Mouse (Mus musculus) heart, embryonic 12.5 days (tissue): Measurements from ENCODE around the gene Gm3448. TPM values are rescaled to one million over a fixed set of nuclear protein-coding genes. Genes with fewer than 3 reads are reported as not detected.
"Not testable (repeated sequence)": the region's sequence is repeated elsewhere in the genome, so short reads cannot be mapped to it uniquely, and the experiment has no call there.

Experiments used
- ATAC-seq: fragments of 200-750 bp; cut with Nextera tagmentation; 2 replicates; pipeline ENCODE4 v1.8.0; 2017; ENCODE audit warnings: moderate TSS enrichment, moderate library complexity; ENCODE audit not compliant: insufficient number of reproducible peaks, low FRiP score
- H3K27ac ChIP-seq: fragments of 300-500 bp; sonication (generic); 2 replicates; pipeline ENCODE4 v1.5.1; 2016; ENCODE audit warnings: mild to moderate bottlenecking, moderate library complexity; ENCODE audit not compliant: poor library complexity, severe bottlenecking
- H3K27me3 ChIP-seq: fragments of 300-500 bp; sonication (generic); replicated peaks from 2 replicates; pipeline ENCODE4 v1.6.1; 2016; ENCODE audit warnings: mild to moderate bottlenecking, moderate library complexity
- H3K36me3 ChIP-seq: fragments of 300-500 bp; sonication (generic); 2 replicates; pipeline ENCODE4 v1.6.1; 2016; ENCODE audit warnings: mild to moderate bottlenecking, moderate library complexity
- H3K4me1 ChIP-seq: fragments of 300-500 bp; sonication (generic); replicated peaks from 2 replicates; pipeline ENCODE4 v1.6.1; 2016; ENCODE audit warnings: mild to moderate bottlenecking
- H3K4me2 ChIP-seq: fragments of 300-500 bp; sonication (generic); 2 replicates; pipeline ENCODE4 v1.6.1; 2016; ENCODE audit warnings: mild to moderate bottlenecking, moderate library complexity
- H3K4me3 ChIP-seq: fragments of 300-500 bp; sonication (generic); 2 replicates; pipeline ENCODE4 v1.5.1; 2016; ENCODE audit warnings: mild to moderate bottlenecking
- H3K9ac ChIP-seq: fragments of 300-500 bp; sonication (generic); 2 replicates; pipeline ENCODE4 v1.6.1; 2016; ENCODE audit warnings: mild to moderate bottlenecking, moderate library complexity
- H3K9me3 ChIP-seq: fragments of 300-500 bp; sonication (generic); replicated peaks from 2 replicates; pipeline ENCODE4 v1.6.1; 2016; ENCODE audit warnings: mild to moderate bottlenecking, moderate library complexity
- WGBS: fragments of 180-500 bp; shearing (Covaris S2); methylation state at CpG from one replicate; pipeline ENCODE4 v1.1.7; 2016; 5-methylcytosine and 5-hydroxymethylcytosine counted together
- polyA plus RNA-seq: library from polyadenylated mRNA; unstranded; fragments of >200 nt; fragmentation: Nextera tagmentation; extraction: Ambion mirVana; gene quantifications from 2 replicates; pipeline ENCODE4 v1.2.1, GENCODE M21; 2016

Gene Gm3448
- polyA plus RNA-seq, 1 experiment from 2014 or later: 2.4 TPM

DNA sequence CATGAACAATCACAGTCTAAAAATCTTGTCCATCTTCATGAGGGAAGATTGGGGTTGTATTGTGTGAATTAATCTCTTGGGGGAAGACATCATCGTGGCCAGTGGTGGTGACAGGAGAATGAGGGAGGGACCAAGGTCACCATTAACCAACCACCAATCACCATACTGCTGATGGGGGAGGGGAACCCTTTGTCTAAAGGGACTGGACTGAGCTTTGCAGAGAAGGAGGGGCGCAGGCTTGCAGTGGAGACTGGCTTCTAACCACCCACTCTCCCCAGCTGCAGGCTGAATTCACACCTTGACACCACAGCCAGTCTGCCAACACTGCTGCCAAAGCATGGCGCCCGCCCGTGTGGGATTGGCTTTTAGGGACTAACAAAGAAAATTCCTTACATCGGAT is 24.7 kb upstream of the Gm3448 start:
- Histone ChIP-seq H3K4me3 (no peak overlapping the region), H3K4me1 (peaks cover 31% of the 10 kb centered on the region), H3K9me3 (no peaks in the 10 kb centered on the region), H3K36me3 (peaks cover 20% of the 10 kb centered on the region), H3K27ac (no peak overlapping the region), H3K4me2 (0 out of 2 replicates have a peak overlapping the region, but pooled peaks have one; percentile 3), H3K27me3 (peaks cover 23% of the 10 kb centered on the region; the same call in 1 of the 2 replicates), H3K9ac (no peak overlapping the region)
- 50% methylated on average over 6 of the region's 6 CpGs for WGBS
- ATAC-seq: peak; percentile 31; the same call in 1 of the 2 replicates

DNA sequence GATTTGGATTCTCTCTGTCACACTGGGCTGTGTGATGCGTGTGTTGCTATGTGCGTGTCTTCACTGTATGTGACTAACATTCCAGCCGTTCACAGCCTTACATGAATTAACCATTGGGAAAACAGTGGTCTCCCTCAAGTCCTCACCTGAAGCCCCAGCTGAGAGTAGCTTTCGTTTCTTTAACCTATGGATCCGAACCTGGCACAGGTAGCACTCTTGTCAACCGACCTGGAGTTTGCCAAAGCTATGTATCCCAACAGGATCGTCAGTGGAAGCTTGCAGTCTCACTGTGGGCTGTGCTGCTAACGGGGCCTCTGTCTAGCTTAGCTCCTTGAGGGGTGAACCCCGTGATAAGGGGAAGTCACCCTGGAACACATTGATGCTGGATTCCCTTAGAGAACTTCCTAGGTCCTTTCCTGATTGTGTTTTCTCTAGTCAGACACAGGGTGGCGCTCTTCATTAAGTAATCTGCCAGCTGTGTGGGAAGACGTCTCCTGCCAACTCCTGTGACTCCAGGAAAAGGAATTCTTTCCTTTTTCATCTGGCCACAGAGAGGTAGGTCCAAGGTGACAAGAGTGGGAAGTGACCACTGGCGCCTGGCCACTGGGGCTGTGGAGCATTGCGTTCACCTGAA is 24.2 kb upstream of the Gm3448 start:
- peaks cover 20% of the 10 kb centered on the region for H3K36me3 ChIP-seq
- no peak overlapping the region for H3K27ac ChIP-seq
- no peaks in the 10 kb centered on the region for H3K9me3 ChIP-seq
- 0 out of 2 replicates have a peak overlapping the region, but pooled peaks have one; percentile 3 for H3K4me2 ChIP-seq
- H3K27me3 ChIP-seq: peaks cover 24% of the 10 kb centered on the region
- peaks cover 31% of the 10 kb centered on the region for H3K4me1 ChIP-seq
- no peak overlapping the region for H3K9ac ChIP-seq
- H3K4me3 ChIP-seq: no peak overlapping the region
- WGBS: 42% methylated on average over 13 of the region's 13 CpGs
- ATAC-seq: peak; percentile 51; the same call in 1 of the 2 replicates

DNA sequence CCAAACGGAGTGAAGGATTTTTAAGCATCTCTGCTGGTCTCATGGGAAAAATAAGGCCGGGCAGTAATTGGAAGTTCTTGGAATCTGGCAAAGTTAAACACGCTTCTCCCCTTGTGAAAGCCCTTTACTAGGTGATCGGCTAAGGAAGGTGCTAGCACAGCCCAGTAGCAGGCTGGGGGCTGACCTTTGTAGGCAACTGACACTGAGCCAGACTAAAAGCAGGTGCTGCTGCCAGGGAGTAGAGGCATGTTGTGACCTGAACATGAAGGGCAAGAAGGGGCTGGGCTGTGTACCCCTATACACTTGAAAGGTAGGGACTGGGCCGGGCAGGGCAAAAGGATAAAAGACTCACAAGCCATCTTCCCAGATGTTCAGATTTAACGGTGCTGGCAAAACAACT is 19.0 kb upstream of the Gm3448 start:
- H3K4me1 ChIP-seq: peaks cover 26% of the 10 kb centered on the region
- no peak for ATAC-seq
- H3K4me2 ChIP-seq: no peak overlapping the region
- no peak overlapping the region for H3K4me3 ChIP-seq
- H3K36me3 ChIP-seq: peaks cover 42% of the 10 kb centered on the region
- peaks cover 45% of the 10 kb centered on the region for H3K27me3 ChIP-seq
- H3K9ac ChIP-seq: no peak overlapping the region
- H3K9me3 ChIP-seq: no peaks in the 10 kb centered on the region
- no peak overlapping the region for H3K27ac ChIP-seq
- WGBS: 89% methylated on average over 6 of the region's 6 CpGs

- Histone ChIP-seq H3K4me2 (no peak overlapping the region), H3K36me3 (peaks cover 46% of the 10 kb centered on the region), H3K9ac (no peak overlapping the region), H3K9me3 (no peaks in the 10 kb centered on the region), H3K4me3 (no peak overlapping the region), H3K4me1 (peaks cover 26% of the 10 kb centered on the region), H3K27me3 (peaks cover 48% of the 10 kb centered on the region), H3K27ac (no peak overlapping the region)
- WGBS: 93% methylated on average over 14 of the region's 14 CpGs
- ATAC-seq: no peak
These were observed 18.3 kb upstream of the Gm3448 start for GRCm38 (mm10) chr17:15059646-15060045.

GRCm38 (mm10) chr17:15058161-15058591 is 16.8 kb upstream of the Gm3448 start:
- Histone ChIP-seq H3K4me2 (peak overlapping the region; percentile 38; the same call in 1 of the 2 replicates), H3K9ac (no peak overlapping the region), H3K9me3 (no peaks in the 10 kb centered on the region), H3K4me1 (peaks cover 26% of the 10 kb centered on the region), H3K27ac (peak overlapping the region; percentile 80), H3K27me3 (peaks cover 43% of the 10 kb centered on the region), H3K36me3 (peaks cover 43% of the 10 kb centered on the region), H3K4me3 (no peak overlapping the region)
- ATAC-seq: peak; percentile 89
- WGBS: 32% methylated on average over 5 of the region's 5 CpGs

DNA sequence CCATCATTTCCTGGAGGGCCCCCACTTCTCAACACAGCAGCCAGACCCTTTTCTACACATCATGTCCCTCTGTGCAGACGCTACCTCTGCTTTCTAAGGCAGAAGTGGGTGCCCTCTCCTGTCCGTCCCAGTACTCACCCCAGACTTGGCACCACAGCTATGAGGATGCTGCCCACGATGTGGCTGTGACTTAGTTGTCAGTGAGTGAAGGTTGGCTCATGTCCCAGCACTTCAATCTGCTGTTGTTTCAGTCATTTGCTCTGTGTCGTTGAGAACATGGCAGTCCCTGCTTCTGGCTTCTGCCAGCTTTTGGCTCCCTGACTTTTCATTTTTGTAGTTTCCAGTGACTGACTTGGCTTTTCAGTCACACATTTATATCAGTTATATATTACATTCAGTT is 14.6 kb upstream of the Gm3448 start:
- ATAC-seq: no peak
- no peak overlapping the region for H3K9ac ChIP-seq
- H3K36me3 ChIP-seq: peaks cover 26% of the 10 kb centered on the region
- 69% methylated on average over 4 of the region's 4 CpGs for WGBS
- H3K27me3 ChIP-seq: peaks cover 25% of the 10 kb centered on the region
- no peaks in the 10 kb centered on the region for H3K9me3 ChIP-seq
- no peak overlapping the region for H3K4me3 ChIP-seq
- H3K4me2 ChIP-seq: no peak overlapping the region
- H3K27ac ChIP-seq: no peak overlapping the region
- H3K4me1 ChIP-seq: peaks cover 26% of the 10 kb centered on the region

GRCm38 (mm10) chr17:15053829-15054200 is 12.5 kb upstream of the Gm3448 start:
- H3K4me2 ChIP-seq, H3K27ac ChIP-seq, H3K9me3 ChIP-seq, ATAC-seq, H3K9ac ChIP-seq, H3K4me3 ChIP-seq: not testable (repeated sequence)
- Histone ChIP-seq H3K36me3 (peaks cover 13% of the 10 kb centered on the region), H3K27me3 (peaks cover 14% of the 10 kb centered on the region), H3K4me1 (peaks cover 18% of the 10 kb centered on the region)
- WGBS: 92% methylated on average over 13 of the region's 13 CpGs

DNA sequence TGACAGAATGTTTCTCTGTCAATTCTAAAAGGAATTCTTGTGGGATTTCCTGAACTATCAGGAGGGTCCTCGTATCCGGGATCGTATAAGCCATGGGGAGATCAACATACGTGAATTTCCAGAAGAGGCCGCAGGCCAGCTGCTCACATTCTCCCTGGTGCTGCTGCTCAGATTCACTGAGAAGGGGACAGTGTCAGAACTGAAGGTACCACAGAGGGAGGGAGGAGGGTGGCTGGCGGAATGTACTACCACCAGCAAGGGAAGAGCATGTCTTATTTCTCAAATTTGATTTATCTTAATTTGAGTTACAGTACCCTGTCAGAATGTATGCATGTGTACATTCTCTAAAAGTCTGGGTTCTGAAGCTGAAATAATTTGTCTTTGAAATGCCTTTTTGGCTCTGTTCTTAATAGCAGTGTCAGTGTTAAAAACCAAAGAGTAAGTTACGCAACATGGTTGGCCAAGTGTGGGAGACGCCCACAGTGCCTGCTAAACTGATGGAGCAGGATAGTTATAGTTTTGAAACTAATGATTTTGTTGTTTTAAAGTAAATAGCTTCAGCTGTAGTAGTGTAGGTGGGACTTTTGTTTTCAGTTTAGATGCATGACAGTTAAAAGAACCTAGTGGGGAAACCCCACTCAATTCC is 12.0 kb upstream of the Gm3448 start:
- H3K27me3 ChIP-seq: peaks cover 14% of the 10 kb centered on the region

DNA sequence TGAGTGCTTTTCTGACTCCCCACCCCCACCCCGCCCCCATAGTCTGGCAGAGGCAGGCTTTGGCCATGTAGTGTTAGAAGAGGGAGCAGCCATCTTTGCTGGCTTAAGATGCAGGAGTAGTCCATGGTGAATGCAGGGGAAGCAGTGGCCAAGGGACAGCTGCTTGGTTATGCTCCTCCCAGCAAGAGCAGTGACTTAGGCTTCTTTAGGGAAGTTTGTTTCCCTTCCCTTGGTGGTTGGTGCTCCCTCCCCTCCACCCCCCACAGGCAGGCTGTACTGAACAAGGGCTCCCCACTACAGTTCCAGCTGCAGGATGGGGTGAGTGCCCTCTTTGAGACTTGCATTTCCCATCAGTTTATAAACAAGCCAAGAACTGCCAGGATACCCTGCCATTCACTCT is 11.4 kb upstream of the Gm3448 start:
- H3K27ac ChIP-seq: not testable (repeated sequence)

More for the DNA sequence above, 12.0 kb upstream of the Gm3448 start:
- not testable (repeated sequence) for H3K4me3 ChIP-seq, H3K9ac ChIP-seq, H3K4me2 ChIP-seq, H3K9me3 ChIP-seq, ATAC-seq, H3K27ac ChIP-seq
- Histone ChIP-seq H3K4me1 (peaks cover 14% of the 10 kb centered on the region), H3K36me3 (peaks cover 13% of the 10 kb centered on the region)
- 86% methylated on average over 6 of the region's 8 CpGs for WGBS

GRCm38 (mm10) chr17:15050338-15050737 is 9.0 kb upstream of the Gm3448 start:
- not testable (repeated sequence) for H3K4me2 ChIP-seq, H3K36me3 ChIP-seq, H3K27me3 ChIP-seq, H3K9me3 ChIP-seq, H3K9ac ChIP-seq, ATAC-seq, H3K4me1 ChIP-seq, H3K27ac ChIP-seq, H3K4me3 ChIP-seq
- no CpG with 5 or more reads among the region's 1 CpGs for WGBS

More for the DNA sequence above, 11.4 kb upstream of the Gm3448 start:
- H3K4me3 ChIP-seq, H3K4me2 ChIP-seq, H3K9ac ChIP-seq, H3K9me3 ChIP-seq, ATAC-seq: not testable (repeated sequence)
- H3K27me3 ChIP-seq: peaks cover 14% of the 10 kb centered on the region
- peaks cover 11% of the 10 kb centered on the region for H3K4me1 ChIP-seq
- H3K36me3 ChIP-seq: peaks cover 13% of the 10 kb centered on the region
- WGBS: 78% methylated on average over 1 of the region's 1 CpGs

DNA sequence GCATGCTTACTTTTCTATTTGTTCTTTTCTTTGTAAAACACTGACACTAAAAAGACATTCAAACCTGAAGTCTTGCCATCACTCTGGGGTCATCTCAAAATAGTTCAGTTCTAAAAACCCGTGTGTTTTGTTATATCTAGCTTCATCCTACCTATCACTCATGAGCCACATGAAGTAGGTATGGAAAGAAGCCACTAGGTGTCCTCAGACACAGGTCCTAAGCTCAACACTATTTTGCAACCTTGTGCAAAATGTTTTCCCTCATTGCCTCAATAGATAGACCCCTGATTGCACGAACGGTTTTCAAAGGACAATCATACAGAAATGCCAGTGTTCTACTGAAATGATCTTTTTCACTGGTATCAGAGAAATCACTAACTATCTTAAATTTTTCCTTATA is 882 bp downstream of the Gm3448 start:
- H3K27me3 ChIP-seq, ATAC-seq, H3K9ac ChIP-seq, H3K4me3 ChIP-seq, H3K27ac ChIP-seq, H3K36me3 ChIP-seq, H3K4me1 ChIP-seq, H3K4me2 ChIP-seq, H3K9me3 ChIP-seq: not testable (repeated sequence)
- WGBS: no CpG with 5 or more reads among the region's 3 CpGs
